9 mouse cellular contexts compared by ENCODE assay signal in the genomic region with DNA sequence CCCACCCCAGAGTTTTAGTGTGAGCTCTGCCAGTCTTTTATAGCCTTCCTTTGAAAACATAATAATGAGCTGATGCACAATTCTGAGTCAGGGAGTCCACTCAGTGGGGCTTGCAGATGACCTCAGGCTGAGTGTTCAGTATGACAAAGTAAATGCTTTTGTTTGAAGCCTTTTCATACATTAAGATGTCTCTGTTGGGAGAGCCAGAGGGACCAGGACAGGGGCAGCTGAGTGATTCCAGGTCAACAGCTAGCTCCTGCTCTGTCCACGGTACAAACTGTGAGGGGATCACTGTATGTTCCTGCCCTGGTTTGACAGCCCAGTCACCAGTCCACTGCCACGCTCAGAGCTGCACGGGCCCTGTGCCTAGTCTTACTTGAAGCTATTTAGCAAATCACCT. TPM values are rescaled to one million over a fixed set of nuclear protein-coding genes. Genes with fewer than 3 reads are reported as not detected.
DNase-seq lines count a peak whose midpoint lies in the region; ATAC-seq lines count a peak whose summit lies in the region.
"Had no signal": no experiment of that assay in that cellular context is flagged by ENCODE, and none has a peak within 500 bp of the region (broad histone marks: within the 10 kb centered on the region; RNA-seq: fewer than 3 reads in every experiment).

No protein-coding gene starts in this region.

- H3K9ac ChIP-seq in kidney, embryonic 14.5 days (ENCODE audit: low read depth, low read length), result no peak overlapping the region
- H3K9ac ChIP-seq in forebrain, embryonic 15.5 days (replicated peaks), result no peak overlapping the region
- 0 out of 2 replicates have a peak overlapping the region, but pooled peaks have one; percentile 32 for H3K9ac ChIP-seq in neural tube, embryonic 11.5 days (ENCODE audit: low read length)

- peak; percentile 32 for ATAC-seq in kidney, embryonic 14.5 days (ENCODE audit: low FRiP score, low TSS enrichment)
- ATAC-seq in forebrain, embryonic 15.5 days (replicated peaks), result no peak
- peak; percentile 40 for ATAC-seq in neural tube, embryonic 11.5 days (ENCODE audit: insufficient read depth, low FRiP score, low TSS enrichment)

- DNase-seq in kidney, postnatal 36 days, result no peak
- DNase-seq in brain, adult 2 months (ENCODE audit: low read depth, low spot score), result peak; percentile 54
- DNase-seq in neural tube, embryonic 11.5 days (ENCODE audit: low spot score), result peak; percentile 47
- no peak for DNase-seq in liver
- DNase-seq in c-Kit-positive CD71-positive TER-119-positive erythroid progenitor cells, embryonic 14.5 days (ENCODE audit: low spot score), result no peak
- DNase-seq in spleen, postnatal 10 days (ENCODE audit: low spot score in 2 of 2), result no peak

- no peaks in the 10 kb centered on the region for H3K27me3 ChIP-seq in kidney, embryonic 14.5 days (ENCODE audit: control insufficient read depth, insufficient read depth, low read length)
- H3K27me3 ChIP-seq in forebrain, embryonic 15.5 days, result no peaks in the 10 kb centered on the region
- no peaks in the 10 kb centered on the region for H3K27me3 ChIP-seq in neural tube, embryonic 11.5 days (ENCODE audit: control insufficient read depth, insufficient read depth, low read length)

- no peak overlapping the region for H3K4me2 ChIP-seq in kidney, embryonic 14.5 days (replicated peaks; ENCODE audit: low read depth, low read length)
- no peak overlapping the region for H3K4me2 ChIP-seq in forebrain, embryonic 15.5 days (replicated peaks)
- no peak overlapping the region for H3K4me2 ChIP-seq in neural tube, embryonic 11.5 days (ENCODE audit: low read depth)

- peaks cover 32% of the 10 kb centered on the region for H3K4me1 ChIP-seq in kidney, embryonic 14.5 days (ENCODE audit: control insufficient read depth, insufficient read depth, low read length)
- peaks cover 25% of the 10 kb centered on the region for H3K4me1 ChIP-seq in forebrain, embryonic 15.5 days
- peaks cover 17% of the 10 kb centered on the region for H3K4me1 ChIP-seq in neural tube, embryonic 11.5 days (ENCODE audit: control insufficient read depth, insufficient read depth, low read length)

- no peak overlapping the region for H3K4me3 ChIP-seq in kidney, embryonic 14.5 days (ENCODE audit: low read length)
- H3K4me3 ChIP-seq in forebrain, embryonic 15.5 days, result no peak overlapping the region
- H3K4me3 ChIP-seq in neural tube, embryonic 11.5 days (ENCODE audit: low read depth, low read length), result no peak overlapping the region

- peak overlapping the region; percentile 97 for H3K27ac ChIP-seq in kidney, embryonic 14.5 days (ENCODE audit: low read depth, low read length)
- peak overlapping the region; percentile 20; the same call in 1 of the 2 replicates for H3K27ac ChIP-seq in forebrain, embryonic 15.5 days (replicated peaks)
- peak overlapping the region; percentile 99 for H3K27ac ChIP-seq in neural tube, embryonic 11.5 days (ENCODE audit: low read depth, low read length)

- WGBS in kidney, embryonic 14.5 days, result 13% methylated on average over 3 of the region's 3 CpGs
- 18% methylated on average over 3 of the region's 3 CpGs for WGBS in forebrain, embryonic 15.5 days
- WGBS in neural tube, embryonic 11.5 days, result 5% methylated on average over 3 of the region's 3 CpGs

- no peaks in the 10 kb centered on the region for H3K9me3 ChIP-seq in kidney, embryonic 14.5 days (ENCODE audit: control insufficient read depth, low read length)
- no peaks in the 10 kb centered on the region for H3K9me3 ChIP-seq in forebrain, embryonic 15.5 days
- no peaks in the 10 kb centered on the region for H3K9me3 ChIP-seq in neural tube, embryonic 11.5 days (ENCODE audit: control insufficient read depth, low read length)

- no peaks in the 10 kb centered on the region for H3K36me3 ChIP-seq in kidney, embryonic 14.5 days (ENCODE audit: control insufficient read depth, insufficient read depth, low read length)
- H3K36me3 ChIP-seq in forebrain, embryonic 15.5 days, result no peaks in the 10 kb centered on the region
- H3K36me3 ChIP-seq in neural tube, embryonic 11.5 days (ENCODE audit: control insufficient read depth, insufficient read depth, low read length), result no peaks in the 10 kb centered on the region

RNA-seq across cellular contexts. Expression of gene Tgfbi, which starts 26.6 kb away (rescaled TPM):
- 76.2 and 105 TPM in 2 replicates for polyA plus RNA-seq in kidney, embryonic 14.5 days (2014; fragmentation: Nextera tagmentation; extraction: Ambion mirVana)
- polyA plus RNA-seq in forebrain, embryonic 15.5 days (2015; fragmentation: Nextera tagmentation; extraction: Ambion mirVana), result 3.6 and 3.9 TPM in 2 replicates
- 50.6 and 57.0 TPM in 2 replicates for polyA plus RNA-seq in neural tube, embryonic 11.5 days (2014; fragmentation: Nextera tagmentation; extraction: Ambion mirVana)

RNA-seq across cellular contexts. Expression of gene Lect2, which starts 34.4 kb away (rescaled TPM):
- 0.96 and 1.6 TPM in 2 replicates for polyA plus RNA-seq in kidney, embryonic 14.5 days (2014; fragmentation: Nextera tagmentation; extraction: Ambion mirVana)
- polyA plus RNA-seq in forebrain, embryonic 15.5 days (2015; fragmentation: Nextera tagmentation; extraction: Ambion mirVana), result not detected in 2 replicates
- polyA plus RNA-seq in neural tube, embryonic 11.5 days (2014; fragmentation: Nextera tagmentation; extraction: Ambion mirVana), result not detected in 2 replicates
- polyA plus RNA-seq: gonadal fat pad, adult 2 months had no signal

Comparison
In these comparisons a context has a peak if more than half of its experiments do, and no peak if none do; other contexts are left out.
1. H3K27ac ChIP-seq: peak in every context shown above with its lines; median percentile 99 in neural tube, embryonic 11.5 days; 97 in kidney, embryonic 14.5 days; 20 in forebrain, embryonic 15.5 days.
2. DNase-seq: peak in brain, adult 2 months (single experiment) and neural tube, embryonic 11.5 days (single experiment); none in kidney, postnatal 36 days (0 of 2), liver (single experiment), c-Kit-positive CD71-positive TER-119-positive erythroid progenitor cells, embryonic 14.5 days (single experiment) and spleen, postnatal 10 days (0 of 2).
3. RNA of gene Tgfbi, which starts 26.6 kb away (polyA plus RNA-seq): 76.2 to 105 TPM in kidney, embryonic 14.5 days and 50.6 to 57.0 TPM in neural tube, embryonic 11.5 days; 3.6 to 3.9 TPM in forebrain, embryonic 15.5 days; every median in the first group is over 10 times any median in the second.